Mouse (Mus musculus): ENCODE data around the gene Entpd3. TPM values are rescaled to one million over a fixed set of nuclear protein-coding genes. Genes with fewer than 3 reads are reported as not detected.

Gene Entpd3
- total RNA-seq, 4 experiments from 2014 or later: 7.1 to 9.9 (median 8.4) TPM

Other genes starting within 250 kb of the Entpd3 start
- gene Myrip, start 238.3 kb upstream of the Entpd3 start, total RNA-seq (2022): 10 to 100 TPM; 45.8 to 63.9 (median 55.6) TPM
- gene Eif1b, start 47.6 kb upstream of the Entpd3 start, total RNA-seq (2022): 100 to 1,000 TPM; 173 to 207 (median 189) TPM
- gene Rpl14, start 31.6 kb downstream of the Entpd3 start, total RNA-seq (2022): 100 to 1,000 TPM; 289 to 388 (median 323) TPM